Mouse (Mus musculus) naive thymus-derived CD4-positive, alpha-beta T cell, adult 2 months (primary cell): ENCODE measurements at regions not wholly inside any gene's neighbourhood (a gene's known extent, or its start where the extent isn't known, plus 50 kb on each side); places are given as distances from the start of the nearest gene placed in this dataset.

ENCODE experiments used
- DNase-seq: peaks from one replicate; pipeline ENCODE4 v3.0.0-alpha.2; 2011; ENCODE audit warnings: low read depth

- DNase-seq: no peak
These were observed 107.7 kb upstream of the Arl4c start for GRCm38 (mm10) chr1:88809756-88810155.

GRCm38 (mm10) chr1:88813200-88813599, 111.2 kb upstream of the Arl4c start:
- DNase-seq: no peak

GRCm38 (mm10) chr1:88816376-88816945, 114.4 kb upstream of the Arl4c start:
- no peak for DNase-seq

GRCm38 (mm10) chr1:88825215-88825614, 123.2 kb upstream of the Arl4c start:
- no peak for DNase-seq

- no peak for DNase-seq
These were observed 136.7 kb upstream of the Arl4c start for GRCm38 (mm10) chr1:88838661-88839274.

- no peak for DNase-seq
These were observed 137.5 kb upstream of the Arl4c start for GRCm38 (mm10) chr1:88839407-88839976.

GRCm38 (mm10) chr1:88839977-88840628, 138.1 kb upstream of the Arl4c start:
- no peak for DNase-seq

GRCm38 (mm10) chr1:88840991-88841592, 139.1 kb upstream of the Arl4c start:
- DNase-seq: no peak

GRCm38 (mm10) chr1:88847333-88848091, 145.5 kb upstream of the Arl4c start:
- DNase-seq: no peak

GRCm38 (mm10) chr1:88848246-88848645, 146.2 kb upstream of the Arl4c start:
- no peak for DNase-seq

GRCm38 (mm10) chr1:88849421-88849820, 147.4 kb upstream of the Arl4c start:
- DNase-seq: no peak

GRCm38 (mm10) chr1:88851931-88852330, 149.9 kb upstream of the Arl4c start:
- DNase-seq: no peak

GRCm38 (mm10) chr1:88860871-88861589, 159.0 kb upstream of the Arl4c start:
- DNase-seq: no peak

- no peak for DNase-seq
These were observed 159.5 kb upstream of the Arl4c start for GRCm38 (mm10) chr1:88861590-88861935.

GRCm38 (mm10) chr1:88865436-88865835, 163.4 kb upstream of the Arl4c start:
- DNase-seq: no peak

GRCm38 (mm10) chr1:88866571-88866970, 164.6 kb upstream of the Arl4c start:
- no peak for DNase-seq

GRCm38 (mm10) chr1:88867138-88867537, 165.1 kb upstream of the Arl4c start:
- no peak for DNase-seq

- no peak for DNase-seq
These were observed 167.9 kb upstream of the Arl4c start for GRCm38 (mm10) chr1:88869885-88870284.

GRCm38 (mm10) chr1:88875356-88875755, 173.3 kb upstream of the Arl4c start:
- DNase-seq: no peak

- no peak for DNase-seq
These were observed 175.4 kb upstream of the Arl4c start for GRCm38 (mm10) chr1:88877441-88877840.

GRCm38 (mm10) chr1:88878831-88879230, 176.8 kb upstream of the Arl4c start:
- no peak for DNase-seq

GRCm38 (mm10) chr1:88879367-88879766, 177.3 kb upstream of the Arl4c start:
- DNase-seq: no peak
